Mouse (Mus musculus) CD8-positive naive resting alpha-beta T cell, adult 57 days (primary cell): ENCODE results near the gene Clec2i. TPM values are rescaled to one million over a fixed set of nuclear protein-coding genes. Genes with fewer than 3 reads are reported as not detected.

Experiments used
- total RNA-seq: library from RNA; stranded (reverse); gene quantifications from one replicate; pipeline ENCODE4 v1.2.4, GENCODE M21; 2023

Clec2i gene
- total RNA-seq: 36.5 TPM

DNA sequence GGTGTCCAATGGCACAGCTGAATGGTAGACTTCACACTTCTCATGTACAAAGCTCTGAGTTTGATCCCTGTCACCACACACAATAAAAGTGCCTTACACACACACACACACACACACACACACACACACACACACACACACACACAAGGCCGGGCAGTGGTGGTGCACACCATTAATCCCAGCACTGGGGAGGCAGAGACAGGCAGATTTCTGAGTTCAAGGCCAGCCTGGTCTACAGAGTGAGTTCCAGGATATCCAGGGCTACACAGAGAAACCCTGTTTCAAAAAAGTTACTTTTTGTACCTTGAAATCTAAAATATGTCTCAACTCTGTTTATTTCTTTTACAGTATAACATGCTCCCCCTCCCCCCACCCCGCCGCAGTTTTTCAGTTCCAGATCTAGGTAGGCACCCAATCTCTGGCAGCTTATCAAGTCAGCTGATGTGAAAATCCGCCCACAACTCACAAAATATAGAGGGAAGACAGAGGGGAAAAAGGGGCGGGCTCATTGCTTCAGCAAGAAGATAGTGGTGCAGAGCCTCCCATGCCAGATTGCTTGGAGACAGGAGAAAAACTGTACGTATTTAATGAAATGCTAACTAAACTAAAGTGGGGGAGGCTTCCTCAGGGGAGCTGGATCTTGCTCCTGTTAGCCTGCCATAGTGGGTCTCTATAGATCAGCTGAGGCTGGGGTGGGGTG is at the start of gene Clec2i:
Gene Clec2i, plus strand, starts transcription at position 498 of the 700 bp plus-strand sequence.

DNA sequence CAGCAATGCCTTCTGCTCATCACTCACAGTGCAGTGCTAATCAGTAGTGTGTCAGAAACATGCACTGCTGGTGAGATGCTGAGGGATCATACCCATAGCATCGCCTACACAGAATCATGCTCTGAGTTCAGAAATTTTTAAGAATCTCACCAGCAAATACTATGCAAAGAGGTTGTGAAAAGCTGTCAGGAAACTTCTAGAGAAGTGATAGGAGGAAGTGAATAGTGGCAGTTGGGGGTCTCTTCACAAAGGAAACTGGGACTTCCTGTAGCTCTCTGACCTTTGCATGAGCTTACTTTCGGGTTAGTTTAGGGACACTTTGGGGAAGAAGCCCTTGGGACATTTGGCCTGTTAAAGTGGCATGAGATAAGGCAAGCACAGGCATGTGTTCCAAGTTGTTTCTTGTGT is 3.6 kb downstream of the Clec2i start, which contains the start of gene BC035044:
Gene BC035044, minus strand, starts transcription at position 179 of the 408 bp plus-strand sequence.

GRCm38 (mm10) chr6:128934081-128934480 is 46.7 kb downstream of the Clec2i start, which contains the start of gene Clec2g:
Gene Clec2g (plus strand): TSS chr6:128934381.

Other genes with a start within 250 kb of the Clec2i start
- gene Clec2h, start 225.2 kb upstream of the Clec2i start, total RNA-seq: 11.2 TPM
- not detected for gene Klrb1, start 164.5 kb upstream of the Clec2i start, total RNA-seq
- gene Klrb1c, start 98.4 kb upstream of the Clec2i start, total RNA-seq: 3.9 TPM
- not detected for gene Gm44511, start 61.3 kb upstream of the Clec2i start, total RNA-seq
- gene Klrb1b, start 61.3 kb upstream of the Clec2i start, total RNA-seq: 0.95 TPM
- gene BC035044, start 3.5 kb downstream of the Clec2i start, total RNA-seq: 9.4 TPM
- gene Clec2g, start 46.8 kb downstream of the Clec2i start, total RNA-seq: 20.2 TPM
- 4.9 TPM for gene Klrb1f, start 158.3 kb downstream of the Clec2i start, total RNA-seq
- gene Clec2e, start 213.3 kb downstream of the Clec2i start, total RNA-seq: not detected